Mouse (Mus musculus): ENCODE data around the gene Ttll5. TPM values are rescaled to one million over a fixed set of nuclear protein-coding genes. Genes with fewer than 3 reads are reported as not detected.

Ttll5 gene
- total RNA-seq, 2 experiments from 2014 or later, result 41.5 to 46.8 TPM

DNA sequence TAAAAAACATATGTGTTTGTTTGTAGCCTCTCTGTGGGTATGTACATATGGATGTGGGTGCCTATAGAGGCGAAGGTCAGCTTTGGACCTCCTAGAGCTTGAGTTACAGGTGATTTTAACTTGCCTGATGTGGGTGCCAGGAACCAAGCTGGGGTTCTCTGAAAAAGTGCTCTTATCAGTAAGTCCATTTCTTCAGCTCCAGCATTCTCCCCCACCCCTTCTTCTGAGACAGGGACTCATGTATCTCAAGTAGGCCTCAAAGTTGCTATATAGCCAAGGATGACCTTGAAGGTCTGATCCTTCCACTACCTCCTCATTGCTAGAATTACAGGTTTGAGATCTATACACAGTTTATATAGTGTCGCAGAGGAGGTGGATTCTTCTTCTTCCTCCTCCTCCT lies 81.2 kb downstream of the Ttll5 start:
- intact Hi-C loops (cut with DNase I), result no loop called here

DNA sequence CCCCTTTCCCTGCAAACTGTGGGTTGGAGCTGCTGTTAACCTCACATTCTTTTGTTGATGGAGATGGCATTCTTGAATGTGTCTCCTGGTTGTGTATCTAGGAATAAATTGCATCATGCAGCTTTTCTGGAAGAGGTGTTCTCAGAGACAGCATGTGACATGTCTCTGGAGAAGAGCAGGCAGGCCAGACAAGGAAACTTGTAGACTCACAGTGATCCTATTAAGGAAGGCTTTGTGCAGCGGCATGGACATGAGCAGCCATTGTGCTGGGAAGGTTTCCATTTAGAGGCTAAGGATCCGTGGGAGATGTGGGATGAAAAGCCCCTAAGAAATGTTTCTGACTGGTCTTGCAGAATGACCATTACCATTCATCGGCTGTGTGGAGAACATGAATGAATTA lies 83.4 kb downstream of the Ttll5 start:
- DNase-seq (ENCODE audit: low spot score in 2 of 2), result no peak
- intact Hi-C loops (cut with DNase I), result no loop called here

More for the DNA sequence above, 81.2 kb downstream of the Ttll5 start:
- no peak for DNase-seq (ENCODE audit: low spot score in 2 of 2)

DNA sequence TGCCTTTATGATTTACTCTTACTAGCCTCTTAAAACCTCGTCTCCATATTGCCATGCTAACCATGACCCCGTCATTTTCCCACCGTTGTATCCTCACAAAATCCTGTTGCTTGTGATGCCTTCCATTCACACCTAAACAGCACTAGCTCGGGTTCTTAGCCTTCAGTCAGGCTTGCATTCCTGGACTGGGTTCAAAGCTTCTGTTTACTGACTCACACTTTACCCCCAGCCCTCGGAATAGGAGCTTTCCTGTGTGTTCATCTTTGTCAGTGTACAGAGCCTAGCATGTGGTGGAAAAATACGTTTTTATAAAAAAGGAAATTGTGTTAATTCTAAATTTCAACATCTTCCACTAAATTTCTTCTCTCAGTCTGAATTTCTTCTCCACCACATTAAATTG lies 86.4 kb downstream of the Ttll5 start:
- intact Hi-C loops (cut with DNase I), result no loop called here
- DNase-seq (ENCODE audit: low spot score in 2 of 2), result no peak

DNA sequence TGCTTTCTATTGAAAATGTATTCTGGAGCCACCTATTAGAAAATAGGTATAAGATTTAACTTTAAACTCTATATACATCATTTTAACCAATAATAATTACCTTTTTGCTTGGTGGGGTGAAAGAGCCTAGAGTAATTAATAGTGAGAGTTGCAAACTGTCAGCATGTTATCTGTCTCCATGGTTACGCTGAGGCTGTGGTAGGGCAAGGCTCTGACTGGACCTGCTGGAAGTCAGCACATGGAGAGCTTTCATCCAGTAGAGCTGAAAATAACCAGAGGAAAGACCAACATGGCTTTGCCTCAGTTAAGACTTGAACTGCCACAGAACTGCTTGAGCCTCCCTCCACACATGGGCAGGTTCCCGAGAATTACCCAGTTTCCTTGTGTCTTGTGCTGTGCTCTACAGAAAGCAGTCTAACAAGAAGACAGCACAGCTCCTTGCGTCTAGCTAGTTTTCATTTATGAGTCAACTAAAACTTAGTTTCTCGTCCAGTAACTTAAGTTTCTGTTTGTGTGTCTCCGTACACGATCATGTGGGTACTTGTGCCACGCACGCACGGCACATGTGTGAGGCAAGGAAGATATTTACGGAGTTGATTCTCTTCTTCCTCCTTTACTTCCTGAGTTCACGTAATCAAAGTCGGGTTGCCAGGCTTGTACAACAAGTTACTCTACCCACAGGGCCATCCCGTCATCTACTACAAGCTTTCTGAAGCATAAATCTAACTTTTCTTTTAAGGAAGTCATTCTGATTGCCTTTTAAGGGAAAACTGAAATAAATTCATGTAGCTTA lies 88.4 kb downstream of the Ttll5 start:
- no peak for DNase-seq (ENCODE audit: low spot score in 2 of 2)
- intact Hi-C loops (cut with DNase I), result no loop called here

DNA sequence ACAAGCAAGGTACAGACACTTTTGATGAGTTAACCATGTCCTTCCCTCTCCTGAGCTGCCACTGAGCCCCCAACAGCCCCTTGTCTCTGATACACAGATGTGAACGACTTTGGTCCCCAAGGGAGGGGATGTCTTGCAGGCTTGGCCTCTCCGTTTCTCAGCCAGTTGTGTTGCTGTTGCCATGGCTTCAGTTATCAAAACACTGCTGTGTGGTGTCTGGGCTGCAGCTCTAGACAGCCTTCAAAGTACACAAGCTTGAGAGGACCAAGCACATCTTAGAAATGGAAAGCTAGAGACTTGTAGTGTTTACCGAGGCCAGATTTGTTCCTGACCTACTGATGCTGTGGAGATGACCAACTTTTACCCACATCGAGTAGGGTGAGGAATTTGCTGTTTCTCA lies 102.4 kb downstream of the Ttll5 start:
- intact Hi-C loops (cut with DNase I), result no loop called here
- DNase-seq (ENCODE audit: low spot score in 2 of 2), result no peak

DNA sequence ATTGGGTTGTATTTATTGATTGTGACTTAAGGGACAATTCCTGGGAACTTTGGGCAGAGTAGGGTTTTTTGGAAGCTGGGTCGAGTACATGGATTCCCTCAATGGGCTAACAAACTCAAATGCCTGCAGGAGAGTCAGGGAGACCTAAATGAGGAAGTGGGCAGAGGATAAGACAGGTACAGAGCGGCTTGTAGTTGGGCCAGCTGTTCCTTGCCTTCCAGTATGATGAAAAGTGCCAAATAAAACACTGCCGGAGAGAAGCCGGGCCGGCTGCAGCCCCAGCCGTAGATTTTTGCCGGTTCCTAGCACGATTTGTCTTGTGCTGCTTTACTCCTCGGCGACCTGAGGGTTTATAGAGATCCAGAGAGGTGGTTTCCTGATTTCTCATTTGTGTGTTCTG lies 104.1 kb downstream of the Ttll5 start:
- intact Hi-C loops (cut with DNase I), result no loop called here
- DNase-seq (ENCODE audit: low spot score in 2 of 2), result no peak

DNA sequence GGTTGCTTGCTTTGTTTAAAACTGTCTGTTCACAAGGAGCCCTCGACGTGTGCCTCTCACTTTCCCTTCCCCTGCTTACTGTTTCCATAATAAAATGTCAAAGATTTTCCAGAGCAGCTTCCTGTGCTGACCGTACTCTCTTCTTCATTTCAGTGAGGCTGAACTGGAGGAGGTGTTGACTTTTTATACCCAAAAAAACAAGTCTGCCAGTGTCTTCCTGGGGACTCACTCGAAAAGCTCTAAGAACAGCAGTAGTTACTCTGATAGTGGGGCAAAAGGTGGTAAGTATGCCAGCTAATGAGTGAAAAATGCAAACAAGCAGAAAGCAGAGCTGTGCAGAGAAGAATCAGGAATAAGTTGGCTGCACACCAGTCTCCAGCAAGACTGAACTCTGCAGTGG lies 105.3 kb downstream of the Ttll5 start:
- intact Hi-C loops (cut with DNase I), result loop anchor here (5.0 kb wide), 1 partner anchor 148 kb away; the partner anchor contains the start of gene Tgfb3
- no peak for DNase-seq (ENCODE audit: low spot score in 2 of 2)

DNA sequence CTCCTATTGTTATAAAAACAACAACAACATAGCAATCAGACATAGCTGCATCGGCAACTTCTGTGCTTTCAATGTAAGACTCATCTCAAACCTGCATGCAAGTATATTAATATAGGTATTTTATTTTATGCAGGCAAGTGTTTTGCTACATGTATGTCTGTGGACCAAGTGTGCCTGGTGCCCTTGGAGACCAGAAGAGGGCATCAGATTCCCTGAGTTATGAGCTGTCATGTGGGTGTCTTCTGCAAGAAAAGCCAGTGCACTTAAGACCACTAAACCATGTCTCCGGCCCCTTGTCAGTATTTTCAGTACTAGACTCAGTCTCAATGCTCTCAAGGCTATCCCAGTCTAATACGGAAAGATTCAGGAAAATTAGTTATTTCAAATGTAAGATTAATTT lies 106.3 kb downstream of the Ttll5 start:
- intact Hi-C loops (cut with DNase I), result loop anchor here (5.0 kb wide), 1 partner anchor 147 kb away; the partner anchor contains the start of gene Tgfb3
- DNase-seq (ENCODE audit: low spot score in 2 of 2), result no peak

DNA sequence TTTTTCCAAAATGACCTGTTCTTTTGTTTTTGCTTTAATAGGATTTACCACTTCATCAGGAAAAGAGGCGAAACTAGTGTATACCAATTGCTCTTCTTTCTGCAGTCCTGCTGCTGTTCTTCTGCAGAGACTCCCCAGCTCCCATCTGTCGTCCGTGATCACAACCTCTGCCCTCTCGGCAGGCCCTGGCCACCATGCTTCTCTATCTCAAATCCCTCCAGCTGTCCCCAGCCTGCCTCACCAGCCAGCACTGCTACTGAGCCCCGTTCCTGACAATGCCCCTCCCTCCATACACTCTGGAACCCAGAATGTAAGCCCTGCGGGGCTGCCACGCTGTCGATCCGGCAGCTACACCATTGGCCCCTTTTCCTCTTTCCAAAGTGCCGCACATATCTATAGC lies 108.8 kb downstream of the Ttll5 start:
- no peak for DNase-seq (ENCODE audit: low spot score in 2 of 2)
- intact Hi-C loops (cut with DNase I), result loop anchor here (5.0 kb wide), 1 partner anchor 144 kb away; the partner anchor contains the start of gene Tgfb3

DNA sequence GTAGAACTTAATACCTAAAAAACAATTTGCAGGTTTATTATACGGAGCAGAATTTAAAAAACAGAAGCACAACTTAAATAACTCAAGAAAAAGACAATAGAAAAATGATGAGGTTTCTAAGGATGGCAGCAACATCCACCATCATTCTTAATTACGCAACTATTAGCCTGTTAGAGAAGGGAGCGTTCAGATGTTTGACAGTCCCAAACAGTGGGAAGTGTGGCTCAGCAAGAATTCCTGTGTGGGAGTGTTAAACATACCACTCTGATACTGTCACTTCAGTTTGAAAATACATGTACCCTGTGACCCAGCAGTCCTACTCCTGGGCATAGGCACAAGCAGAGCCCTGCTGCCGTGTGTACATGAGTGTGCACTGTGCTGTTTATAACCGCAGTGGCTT lies 112.9 kb downstream of the Ttll5 start:
- intact Hi-C loops (cut with DNase I), result no loop called here
- no peak for DNase-seq (ENCODE audit: low spot score in 2 of 2)

DNA sequence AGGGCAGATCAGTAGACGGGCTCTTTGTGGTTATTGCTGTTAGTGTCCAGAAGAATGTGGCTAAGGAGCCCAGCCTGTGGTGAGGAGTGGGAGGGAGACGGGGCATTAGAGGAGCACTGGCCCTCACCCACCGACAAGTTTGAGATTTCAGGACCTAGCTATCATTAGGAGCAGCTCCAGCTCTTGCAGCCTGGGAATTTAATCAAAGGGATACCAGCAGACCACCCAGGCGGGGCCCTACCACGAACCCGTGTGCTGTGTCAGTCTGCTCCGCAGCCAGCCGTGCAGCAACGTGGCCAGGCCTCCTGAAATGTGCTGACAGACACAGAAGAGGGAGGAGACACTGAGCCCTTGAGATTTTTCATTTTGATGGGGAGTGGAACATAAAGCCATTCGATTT lies 119.0 kb downstream of the Ttll5 start:
- intact Hi-C loops (cut with DNase I), result no loop called here
- DNase-seq (ENCODE audit: low spot score in 2 of 2), result no peak

DNA sequence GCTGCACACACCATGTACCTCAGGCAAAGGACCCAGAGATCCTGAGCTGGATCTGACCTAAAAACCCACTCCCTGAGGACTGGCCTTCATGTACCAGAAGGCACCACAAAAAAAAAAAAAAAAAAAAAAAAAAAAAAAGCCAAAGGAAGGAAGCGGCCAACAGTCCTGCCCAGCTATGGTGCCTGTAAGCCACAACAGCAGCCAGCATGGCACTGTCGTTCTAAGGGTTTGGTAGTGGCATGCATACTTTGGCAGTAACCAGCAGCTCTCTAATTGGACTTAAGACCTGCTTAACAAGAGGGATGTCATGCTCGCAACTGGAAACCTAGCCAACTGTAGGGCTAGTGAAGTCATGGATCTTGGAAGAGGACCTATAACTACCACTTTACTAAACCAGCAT lies 120.0 kb downstream of the Ttll5 start:
- intact Hi-C loops (cut with DNase I), result no loop called here
- no peak for DNase-seq (ENCODE audit: low spot score in 2 of 2)

DNA sequence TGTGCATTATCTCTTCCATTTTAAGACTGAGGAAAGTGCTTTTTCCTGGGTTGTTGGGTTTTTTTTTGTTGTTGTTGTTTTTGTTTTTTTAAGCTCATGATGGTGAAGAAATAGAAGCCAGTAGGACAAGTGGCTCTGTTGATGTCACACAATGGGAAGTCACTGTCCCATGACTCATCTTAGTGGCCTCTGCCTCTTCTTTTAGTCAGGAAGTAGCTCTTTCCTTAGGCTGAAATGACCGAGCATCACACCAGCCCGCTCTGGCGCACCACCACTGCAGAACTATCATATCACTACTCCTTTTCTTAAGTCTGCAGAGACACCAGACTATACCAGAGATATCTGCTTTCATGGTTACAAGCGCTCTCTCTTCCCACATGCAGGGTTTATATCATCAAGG lies 122.7 kb downstream of the Ttll5 start:
- intact Hi-C loops (cut with DNase I), result no loop called here
- DNase-seq (ENCODE audit: low spot score in 2 of 2), result no peak

DNA sequence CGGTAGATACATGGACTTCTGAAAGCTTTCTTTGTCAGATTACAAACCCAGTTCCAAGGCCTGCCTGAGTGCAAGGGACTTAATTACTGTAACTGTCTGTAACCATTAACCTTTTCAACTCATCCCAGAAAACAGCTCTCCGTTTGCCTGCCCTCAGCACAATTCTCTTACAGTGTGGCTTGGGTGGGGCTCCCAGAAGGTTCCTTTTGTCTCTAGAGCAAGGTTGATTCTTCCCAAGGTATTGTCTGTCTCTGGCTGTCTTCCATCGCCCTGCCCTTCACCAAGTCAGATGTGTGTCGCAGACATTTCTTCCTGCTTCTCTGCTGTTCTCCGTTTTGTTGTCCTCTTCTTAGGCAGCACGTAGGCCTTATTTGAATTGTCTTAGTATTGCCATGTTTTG lies 125.2 kb downstream of the Ttll5 start:
- intact Hi-C loops (cut with DNase I), result no loop called here

DNA sequence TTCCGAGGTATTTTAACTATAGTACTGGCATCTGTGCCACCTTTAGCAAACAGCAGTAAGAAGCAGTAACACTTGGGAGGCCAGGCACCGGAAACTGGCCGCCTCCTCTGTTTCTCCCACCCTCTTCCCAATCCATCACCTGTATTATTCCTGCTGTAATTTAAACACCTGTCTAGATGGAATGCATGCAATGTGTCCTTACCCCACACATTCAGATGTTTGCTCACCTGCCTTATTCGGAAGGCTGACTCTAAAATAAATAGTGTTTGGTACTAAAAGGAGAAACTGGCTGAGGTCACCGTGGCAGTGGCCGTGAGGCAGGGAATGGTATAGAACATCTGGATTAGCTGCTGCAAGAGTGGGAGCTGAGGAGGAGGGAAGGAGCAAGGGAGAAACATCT lies 125.9 kb downstream of the Ttll5 start:
- intact Hi-C loops (cut with DNase I), result no loop called here
- DNase-seq (ENCODE audit: low spot score in 2 of 2), result no peak

More for the DNA sequence above, 125.2 kb downstream of the Ttll5 start:
- DNase-seq (ENCODE audit: low spot score in 2 of 2), result no peak

DNA sequence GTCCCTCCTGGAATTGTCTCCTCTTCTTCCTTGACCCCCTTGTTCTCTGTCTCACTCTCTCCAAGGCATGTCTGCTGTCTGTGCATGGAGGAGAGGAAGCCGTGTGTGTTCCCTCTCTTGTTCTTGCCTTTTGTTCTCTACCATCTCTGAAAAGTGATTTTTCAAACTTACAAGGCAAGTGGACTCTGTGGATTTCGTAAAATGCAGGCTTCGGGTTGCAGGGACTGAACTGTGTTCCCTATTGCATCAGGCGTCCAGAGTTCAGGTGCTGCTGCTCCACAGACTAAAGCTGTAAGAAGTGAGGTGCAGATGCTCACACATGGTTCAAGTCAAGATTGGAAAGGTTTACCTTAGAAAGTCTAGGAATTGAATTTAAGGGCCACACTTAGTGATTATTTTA lies 126.6 kb downstream of the Ttll5 start:
- DNase-seq (ENCODE audit: low spot score in 2 of 2), result no peak
- intact Hi-C loops (cut with DNase I), result no loop called here

DNA sequence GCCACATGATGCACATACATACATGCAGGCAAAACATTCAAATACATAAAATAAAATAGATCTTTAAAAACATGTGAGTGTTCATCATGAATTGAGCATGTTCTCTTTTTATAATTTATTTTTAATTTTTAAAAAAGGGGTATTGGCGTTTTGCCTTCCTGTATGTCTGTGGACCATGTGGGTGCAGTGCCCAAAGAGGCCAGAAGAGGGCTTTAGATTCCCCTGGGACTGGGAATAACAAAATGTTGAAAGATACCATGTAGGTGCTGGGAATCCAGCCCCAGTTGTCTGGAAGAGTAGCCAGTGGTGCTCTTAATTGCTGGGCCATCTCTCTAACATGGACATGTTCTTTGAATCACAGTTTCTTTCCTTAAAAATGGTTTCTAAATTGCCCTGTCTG lies 127.4 kb downstream of the Ttll5 start:
- DNase-seq (ENCODE audit: low spot score in 2 of 2), result no peak

DNA sequence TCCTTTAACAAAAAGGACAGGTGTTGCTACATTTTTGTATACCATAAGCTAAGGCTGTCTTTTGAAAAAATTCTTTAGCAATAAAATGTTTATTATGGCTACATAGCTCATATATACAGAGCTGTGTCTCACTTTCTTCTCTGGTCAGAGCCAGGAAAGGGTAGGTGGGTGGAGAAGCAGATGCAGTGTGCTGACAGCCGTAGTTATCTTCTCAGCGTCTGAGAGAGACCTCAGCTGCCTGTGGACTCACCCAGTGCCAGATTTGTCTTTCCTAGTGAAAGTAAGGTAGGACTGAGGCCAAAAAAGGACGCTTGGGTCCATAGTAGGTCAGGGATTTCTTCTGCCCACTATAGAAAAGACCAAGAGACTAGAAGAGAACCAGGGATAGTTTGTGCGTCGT lies 127.9 kb downstream of the Ttll5 start:
- DNase-seq (ENCODE audit: low spot score in 2 of 2), result peak in 1 of 2 experiments; percentile 50
- intact Hi-C loops (cut with DNase I), result no loop called here

More for the DNA sequence above, 127.4 kb downstream of the Ttll5 start:
- intact Hi-C loops (cut with DNase I), result no loop called here

DNA sequence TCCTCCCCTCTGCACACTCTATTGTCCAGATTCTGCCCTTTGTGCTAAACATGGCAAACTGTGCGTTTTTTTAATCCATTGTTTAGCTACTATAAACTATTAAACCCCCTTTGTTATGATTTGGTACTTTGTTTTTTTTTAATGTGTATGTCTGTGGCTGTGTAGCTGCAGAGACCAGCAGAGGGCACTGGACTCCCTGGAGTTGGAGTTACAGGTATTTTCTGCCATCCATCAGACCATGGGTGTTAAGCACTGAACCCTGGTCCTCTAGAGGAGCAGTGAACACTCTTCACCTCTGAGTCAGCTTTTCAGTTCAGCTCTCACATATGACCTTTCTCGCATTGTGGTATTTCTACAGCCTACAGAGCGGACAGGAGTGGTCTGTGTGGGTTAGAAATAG lies 129.7 kb downstream of the Ttll5 start:
- intact Hi-C loops (cut with DNase I), result no loop called here
- DNase-seq (ENCODE audit: low spot score in 2 of 2), result no peak

DNA sequence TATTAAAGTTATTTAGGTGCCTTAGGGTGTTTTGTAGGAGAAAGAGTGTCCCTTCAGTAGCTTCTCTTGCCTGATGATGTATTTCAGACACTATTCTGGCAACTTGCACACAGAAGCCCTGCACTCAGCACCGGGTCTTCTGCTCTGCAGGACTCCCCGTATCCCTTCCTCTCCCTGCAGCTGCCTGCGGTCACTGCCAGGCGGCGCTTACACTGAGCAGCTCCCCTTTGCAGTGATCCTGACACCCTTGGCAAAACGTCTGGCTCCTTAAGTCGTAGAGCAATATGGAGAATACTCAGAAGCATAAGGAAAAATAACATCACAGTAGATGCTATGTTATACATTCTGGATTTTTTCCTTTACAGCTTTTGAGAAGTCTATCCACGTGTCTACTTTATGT lies 130.6 kb downstream of the Ttll5 start:
- no peak for DNase-seq (ENCODE audit: low spot score in 2 of 2)
- intact Hi-C loops (cut with DNase I), result loop anchor here (5.0 kb wide), 1 partner anchor 122 kb away; the partner anchor contains the start of gene Tgfb3

DNA sequence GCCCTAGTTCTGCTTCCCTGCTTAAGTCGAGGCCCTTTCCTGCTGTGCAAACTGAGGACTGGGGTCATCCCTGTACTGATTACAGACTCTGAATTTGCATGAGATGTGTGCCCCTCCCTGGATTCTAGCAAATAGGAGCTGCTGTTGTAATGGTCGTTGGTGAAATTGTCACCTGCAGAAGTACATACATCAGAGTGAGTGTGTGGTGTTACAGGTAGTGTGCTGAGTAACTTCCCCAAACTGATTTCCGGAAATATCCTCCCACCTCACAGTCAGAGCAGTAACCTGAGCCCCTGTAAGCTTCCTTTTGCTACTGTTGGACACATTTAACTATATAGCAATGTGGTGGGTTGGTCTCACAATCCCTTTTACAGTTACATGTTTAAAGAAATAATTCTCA lies 131.2 kb downstream of the Ttll5 start:
- no peak for DNase-seq (ENCODE audit: low spot score in 2 of 2)
- intact Hi-C loops (cut with DNase I), result loop anchor here (5.0 kb wide), 1 partner anchor 122 kb away; the partner anchor contains the start of gene Tgfb3

Data from left cerebral cortex, postnatal 14 days (tissue).